Mouse (Mus musculus) liver, adult 2 months (tissue): Measurements from ENCODE around the gene Hck. TPM values are rescaled to one million over a fixed set of nuclear protein-coding genes. Genes with fewer than 3 reads are reported as not detected.

Experiments
- DNase-seq: peaks from one replicate; pipeline ENCODE4 v3.0.0-alpha.2; 2011; ENCODE audit warnings: low read depth, low spot score; ENCODE audit errors: extremely low read depth
- H3K27ac ChIP-seq: fragments of 200-500 bp; replicated peaks from 2 replicates; pipeline ENCODE4 v1.5.1; 2012; ENCODE audit warnings: low read depth, mild to moderate bottlenecking, control low read depth, inconsistent platforms, low read length; ENCODE audit not compliant: insufficient read depth
- H3K27me3 ChIP-seq: fragments of 200-500 bp; 2 replicates; pipeline ENCODE4 v1.6.1; 2012; ENCODE audit warnings: mild to moderate bottlenecking, moderate library complexity, low read length, inconsistent platforms; ENCODE audit not compliant: control insufficient read depth, insufficient read depth
- H3K36me3 ChIP-seq: fragments of 200-500 bp; 2 replicates; pipeline ENCODE4 v1.6.1; 2012; ENCODE audit warnings: low read length, inconsistent platforms; ENCODE audit not compliant: control insufficient read depth, insufficient read depth
- H3K4me1 ChIP-seq: fragments of 200-500 bp; 2 replicates; pipeline ENCODE4 v1.6.1; 2011; ENCODE audit warnings: low read length; ENCODE audit not compliant: control insufficient read depth, insufficient read depth
- H3K4me3 ChIP-seq: fragments of 200-500 bp; 2 replicates; pipeline ENCODE4 v1.5.1; 2011; ENCODE audit warnings: low read depth, mild to moderate bottlenecking, control low read depth, low read length, moderate library complexity; ENCODE audit not compliant: insufficient read depth
- H3K79me2 ChIP-seq: fragments of 200-500 bp; 2 replicates; pipeline ENCODE4 v1.6.1; 2012; ENCODE audit warnings: inconsistent platforms, mild to moderate bottlenecking, low read length, moderate library complexity; ENCODE audit not compliant: control insufficient read depth, insufficient read depth
- H3K9ac ChIP-seq: fragments of 200-500 bp; 2 replicates; pipeline ENCODE4 v1.6.1; 2012; ENCODE audit warnings: low read depth, mild to moderate bottlenecking, control low read depth, inconsistent platforms, low read length
- CTCF ChIP-seq: fragments of 200-500 bp; IDR thresholded peaks from 2 replicates; pipeline ENCODE4 v1.5.1; 2011; ENCODE audit warnings: low read depth, low read length, control low read depth
- POLR2A ChIP-seq: fragments of 200-500 bp; IDR thresholded peaks from 2 replicates; pipeline ENCODE4 v1.6.1; 2011; ENCODE audit warnings: low read length, control low read depth; ENCODE audit not compliant: insufficient read depth; ENCODE audit errors: extremely low read depth
- WGBS: fragments of 180-500 bp; shearing (Covaris S2); methylation state at CpG from one replicate; pipeline ENCODE4 v1.1.7; 2018; 5-methylcytosine and 5-hydroxymethylcytosine counted together
- polyA plus RNA-seq: library from polyadenylated mRNA; depleted of rRNA; stranded (reverse); fragments of >200 nt; gene quantifications from 2 replicates; pipeline ENCODE4 v1.2.3, GENCODE M21; 2012
- total RNA-seq: library from RNA; depleted of rRNA; stranded (reverse); fragments of >200 nt; gene quantifications from 2 replicates; pipeline ENCODE4 v1.2.3, GENCODE M21; 2014

Hck gene
- total and polyA plus RNA-seq, 2 experiments = 5.7 to 7.7 TPM

DNA sequence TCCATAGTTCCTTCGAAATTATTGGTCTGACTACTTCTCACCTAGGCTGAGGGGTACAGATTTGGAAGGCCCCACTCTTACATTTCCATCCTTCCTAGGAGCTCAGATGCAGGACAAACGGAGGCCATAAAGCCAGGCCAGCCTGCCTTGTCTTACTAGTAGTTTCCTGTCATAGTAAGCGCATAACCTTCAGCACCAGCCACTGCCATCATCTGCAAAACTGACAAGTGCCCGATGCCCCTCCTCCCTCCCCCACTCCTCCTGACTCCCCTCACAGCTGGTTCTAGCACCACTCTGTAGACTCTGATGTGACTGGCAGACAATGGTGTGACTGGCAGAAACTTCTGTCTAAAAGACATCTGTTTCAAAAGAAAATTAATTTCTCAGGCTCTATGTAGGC lies 22.1 kb upstream of the Hck start:
- no peak for TF ChIP-seq CTCF
- TF ChIP-seq POLR2A = no peak

GRCm38 (mm10) chr2:153087091-153087490 lies 21.2 kb upstream of the Hck start:
- no peak overlapping the region for H3K9ac ChIP-seq
- WGBS = 90% methylated on average over 10 of the region's 10 CpGs

More for the DNA sequence above, 22.1 kb upstream of the Hck start:
- Histone ChIP-seq H3K27me3 (no peaks in the 10 kb centered on the region), H3K27ac (no peak overlapping the region), H3K36me3 (no peaks in the 10 kb centered on the region), H3K4me1 (peaks cover 10% of the 10 kb centered on the region), H3K9ac (no peak overlapping the region), H3K4me3 (no peak overlapping the region), H3K79me2 (no peaks in the 10 kb centered on the region)
- DNase-seq = no peak
- WGBS = 91% methylated on average over 4 of the region's 4 CpGs

GRCm38 (mm10) chr2:153089316-153089715 lies 19.0 kb upstream of the Hck start:
- Histone ChIP-seq H3K27me3 (no peaks in the 10 kb centered on the region), H3K4me3 (no peak overlapping the region), H3K27ac (no peak overlapping the region), H3K4me1 (0 out of 2 replicates have a peak, but pooled peaks cover 4% of the 10 kb centered on the region), H3K36me3 (no peaks in the 10 kb centered on the region), H3K9ac (no peak overlapping the region), H3K79me2 (no peaks in the 10 kb centered on the region)
- DNase-seq = no peak
- WGBS = 66% methylated on average over 2 of the region's 2 CpGs
- TF ChIP-seq POLR2A (no peak), CTCF (no peak)

More at GRCm38 (mm10) chr2:153087091-153087490, 21.2 kb upstream of the Hck start:
- Histone ChIP-seq H3K27me3 (no peaks in the 10 kb centered on the region), H3K27ac (no peak overlapping the region), H3K4me1 (peaks cover 6% of the 10 kb centered on the region; the same call in 1 of the 2 replicates), H3K79me2 (no peaks in the 10 kb centered on the region), H3K4me3 (no peak overlapping the region), H3K36me3 (no peaks in the 10 kb centered on the region)
- no peak for TF ChIP-seq POLR2A
- TF ChIP-seq CTCF = no peak
- no peak for DNase-seq

DNA sequence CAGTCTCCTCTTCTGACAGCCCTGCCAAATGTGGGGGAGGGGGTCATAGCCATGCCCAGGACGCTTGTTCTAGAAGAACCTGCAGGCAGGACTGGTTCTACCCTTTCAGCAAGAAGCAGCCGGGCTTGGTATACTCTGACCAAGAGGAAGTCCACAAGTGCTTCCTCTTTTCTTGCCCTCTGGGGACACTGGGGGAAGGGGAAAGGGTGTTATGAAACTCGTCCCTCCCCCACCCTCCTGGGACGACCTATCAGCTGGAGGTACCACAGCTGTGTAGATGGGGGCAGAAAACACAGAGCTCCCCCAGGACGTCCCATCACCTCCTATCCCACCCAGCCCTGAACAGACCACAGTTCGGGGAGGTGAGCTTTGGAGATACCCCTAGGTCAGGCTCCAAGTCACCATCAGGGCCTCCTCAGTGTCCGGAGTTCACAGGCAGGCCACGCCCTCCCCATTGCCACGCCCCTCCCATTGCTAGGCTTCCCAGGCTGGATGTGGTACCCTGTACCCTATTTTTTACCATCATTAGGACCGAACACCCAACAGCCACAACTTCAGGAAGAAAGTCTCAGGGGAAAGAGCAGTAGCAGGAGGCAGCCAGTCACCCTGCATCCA lies 17.6 kb upstream of the Hck start:
- TF ChIP-seq POLR2A = no peak
- TF ChIP-seq CTCF = no peak
- peak; percentile 30 for DNase-seq
- Histone ChIP-seq H3K27ac (peak overlapping the region; percentile 19), H3K79me2 (no peaks in the 10 kb centered on the region), H3K4me3 (no peak overlapping the region), H3K27me3 (no peaks in the 10 kb centered on the region), H3K36me3 (no peaks in the 10 kb centered on the region), H3K4me1 (0 out of 2 replicates have a peak, but pooled peaks cover 4% of the 10 kb centered on the region), H3K9ac (no peak overlapping the region)
- WGBS = 43% methylated on average over 10 of the region's 10 CpGs

DNA sequence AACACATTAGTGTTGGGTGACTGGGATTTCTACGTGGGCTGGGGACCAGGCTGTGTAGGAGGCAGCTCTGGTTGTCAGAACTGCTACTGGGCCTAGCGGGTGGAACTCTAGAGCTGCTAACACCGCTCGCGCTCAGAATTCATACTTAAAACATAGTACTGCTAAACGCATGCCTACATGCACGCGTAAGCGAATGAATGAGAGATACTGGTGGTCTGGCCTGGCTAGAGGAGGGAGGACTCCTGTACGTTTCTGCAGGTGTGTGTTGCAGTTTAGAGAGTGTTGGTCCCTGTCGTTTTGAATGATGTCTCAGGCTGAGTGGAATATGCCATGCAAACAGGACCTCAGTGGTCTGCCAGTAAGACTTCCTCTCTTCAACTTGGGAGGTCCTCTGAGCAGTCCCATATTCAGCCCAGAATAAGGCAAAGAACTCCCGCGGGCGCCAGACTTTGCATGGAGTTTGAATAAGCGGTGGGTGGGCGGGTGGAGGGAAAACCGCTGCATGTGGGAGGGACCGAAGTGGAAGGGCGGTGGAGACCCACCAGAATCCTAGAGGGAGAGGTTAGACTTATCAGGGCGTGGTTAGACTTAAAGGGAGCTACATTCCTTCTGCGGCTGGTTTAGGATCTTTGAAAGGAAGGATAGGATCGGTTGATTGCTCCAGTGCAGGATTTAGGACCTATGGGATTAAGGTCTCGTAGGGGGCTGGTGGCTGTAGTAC lies 1.1 kb upstream of the Hck start:
- Histone ChIP-seq H3K4me1 (peaks cover 2% of the 10 kb centered on the region; the same call in 1 of the 2 replicates), H3K79me2 (no peaks in the 10 kb centered on the region), H3K27ac (no peak overlapping the region), H3K27me3 (peaks cover 14% of the 10 kb centered on the region), H3K36me3 (no peaks in the 10 kb centered on the region), H3K9ac (no peak overlapping the region), H3K4me3 (no peak overlapping the region)
- DNase-seq = no peak
- 55% methylated on average over 23 of the region's 23 CpGs for WGBS
- TF ChIP-seq CTCF = no peak
- TF ChIP-seq POLR2A = no peak

DNA sequence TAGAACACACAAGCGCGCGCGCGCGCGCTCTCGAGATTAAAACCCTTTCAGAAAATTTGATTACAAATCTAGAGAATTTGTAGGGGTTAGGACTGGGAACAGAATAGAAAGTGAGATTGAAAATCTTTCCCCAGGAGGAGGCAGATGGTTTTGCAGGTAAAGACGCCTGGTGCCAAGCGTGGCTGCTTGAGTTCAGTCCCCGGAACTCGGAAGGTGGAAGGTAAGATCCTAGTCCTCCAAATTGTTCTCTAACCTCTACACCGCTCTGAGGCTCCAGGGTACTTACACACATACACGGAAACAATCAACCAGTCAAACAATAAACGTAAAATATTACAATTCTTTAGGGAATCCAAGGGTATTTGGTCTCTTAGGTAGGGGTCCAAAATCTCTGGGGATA lies 466 bp upstream of the Hck start:
- no peak overlapping the region for H3K9ac ChIP-seq
- H3K27ac ChIP-seq = no peak overlapping the region
- peaks cover 2% of the 10 kb centered on the region; the same call in 1 of the 2 replicates for H3K4me1 ChIP-seq
- H3K27me3 ChIP-seq = peaks cover 14% of the 10 kb centered on the region
- 11% methylated on average over 15 of the region's 15 CpGs for WGBS
- no peak overlapping the region for H3K4me3 ChIP-seq
- no peaks in the 10 kb centered on the region for H3K36me3 ChIP-seq
- no peaks in the 10 kb centered on the region for H3K79me2 ChIP-seq
- DNase-seq = no peak
- TF ChIP-seq POLR2A (no peak), CTCF (no peak)
